Mouse (Mus musculus): ENCODE measurements around the gene Rgl1.

The Rgl1 gene

DNA sequence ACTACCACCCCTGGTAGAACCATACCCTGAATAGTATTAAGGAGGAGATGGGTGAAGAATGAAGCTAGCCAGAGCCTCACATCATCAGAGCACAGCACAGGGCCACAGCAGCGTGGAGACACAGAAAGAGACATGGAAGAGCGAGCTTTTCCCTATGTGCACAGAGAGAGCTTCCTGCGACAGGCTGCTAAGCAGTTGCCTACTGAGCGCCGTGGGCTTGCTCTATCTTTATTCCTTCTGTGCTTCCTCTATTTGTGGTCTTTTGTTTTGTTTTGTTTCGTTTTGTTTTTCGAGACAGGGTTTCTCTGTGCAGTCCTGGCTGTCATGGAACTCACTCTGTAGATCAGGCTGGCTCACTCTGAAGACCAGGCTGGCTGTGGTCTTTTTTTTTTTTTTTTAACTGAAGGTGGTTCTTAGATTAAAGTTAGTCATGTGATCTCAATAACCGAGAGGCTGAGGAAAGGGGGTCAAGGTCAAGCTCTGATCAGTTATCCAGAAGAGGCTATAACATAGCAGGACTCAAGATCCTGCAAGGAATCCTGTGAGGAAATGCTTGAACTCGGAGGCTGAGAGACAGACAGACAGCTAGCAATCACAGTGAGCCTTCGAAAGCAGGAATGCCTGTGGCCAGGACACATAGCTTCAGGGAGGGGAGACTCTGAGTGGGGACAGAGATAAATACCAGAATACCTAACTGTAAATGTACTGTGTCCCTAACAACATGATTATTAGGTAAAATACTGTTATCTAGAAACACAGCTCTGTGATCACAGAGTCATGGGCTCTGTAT, 150.0 kb downstream of the Rgl1 start:
- in situ Hi-C loops (cut with MboI, MseI): no loop called here

- in situ Hi-C loops (cut with MboI, MseI): no loop called here
These were observed 151.3 kb downstream of the Rgl1 start for GRCm38 (mm10) chr1:152614743-152615380.

DNA sequence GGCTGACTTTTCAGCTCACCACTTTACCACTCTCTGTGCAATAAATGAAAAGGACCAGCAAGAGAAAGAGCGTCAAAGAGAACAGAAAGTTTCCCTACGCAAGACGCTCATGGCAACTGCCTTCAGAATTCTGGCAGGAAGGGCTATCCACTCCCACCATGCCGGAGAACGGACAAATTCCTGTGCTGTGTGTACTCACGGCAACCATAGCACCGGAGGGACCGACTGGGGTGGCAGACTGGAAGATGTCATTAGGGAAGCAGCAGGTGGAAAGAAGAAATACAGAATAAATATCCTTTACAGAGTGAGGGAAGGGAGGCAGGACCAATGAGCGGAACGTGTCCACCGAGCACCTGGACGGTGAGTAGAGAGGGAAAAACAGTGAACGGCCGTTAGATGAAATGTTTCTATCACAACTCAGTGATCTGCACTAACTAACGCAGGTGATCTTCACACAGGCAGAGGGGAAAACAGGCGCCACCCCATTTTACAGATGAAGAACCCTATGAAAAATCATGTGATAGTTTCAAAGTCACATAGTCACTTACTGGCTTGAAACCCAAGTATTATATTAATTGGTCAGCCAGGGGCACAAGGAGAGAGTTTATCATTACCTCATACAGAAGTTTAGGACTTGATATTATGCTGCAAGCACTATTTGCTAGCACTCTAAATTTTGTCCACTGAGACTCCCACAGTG, 152.8 kb downstream of the Rgl1 start:
- in situ Hi-C loops (cut with MboI, MseI): no loop called here

DNA sequence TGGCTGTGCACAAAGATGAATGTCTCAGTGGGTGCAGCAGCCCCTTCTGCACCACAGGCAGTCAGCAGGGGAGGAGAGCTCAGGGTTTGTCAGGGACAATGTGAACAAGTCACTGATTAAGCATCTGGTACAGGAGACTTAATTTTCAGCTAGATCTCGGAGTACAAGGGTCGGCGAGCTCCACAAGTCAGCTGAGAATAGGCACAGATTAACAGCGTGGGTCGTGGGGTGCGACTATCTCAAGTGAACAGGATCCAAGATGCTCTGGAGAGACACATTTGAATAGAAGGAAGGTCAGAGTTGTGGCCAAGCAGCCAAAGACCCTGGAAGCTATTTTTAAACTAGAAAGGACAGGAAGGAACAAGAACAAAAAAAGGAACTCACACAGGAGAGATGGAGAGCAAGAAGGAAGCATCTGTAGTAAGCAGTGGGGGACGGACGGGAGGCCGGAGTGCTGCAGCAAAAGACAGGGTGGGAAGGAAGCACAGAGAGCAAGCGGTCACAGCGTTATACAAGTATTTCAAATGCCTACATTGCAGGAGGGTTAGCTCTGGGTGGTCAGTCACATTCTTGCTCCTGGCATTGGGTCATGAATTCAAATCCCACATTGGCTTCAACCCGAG, 153.5 kb downstream of the Rgl1 start:
- in situ Hi-C loops (cut with MboI, MseI): no loop called here

DNA sequence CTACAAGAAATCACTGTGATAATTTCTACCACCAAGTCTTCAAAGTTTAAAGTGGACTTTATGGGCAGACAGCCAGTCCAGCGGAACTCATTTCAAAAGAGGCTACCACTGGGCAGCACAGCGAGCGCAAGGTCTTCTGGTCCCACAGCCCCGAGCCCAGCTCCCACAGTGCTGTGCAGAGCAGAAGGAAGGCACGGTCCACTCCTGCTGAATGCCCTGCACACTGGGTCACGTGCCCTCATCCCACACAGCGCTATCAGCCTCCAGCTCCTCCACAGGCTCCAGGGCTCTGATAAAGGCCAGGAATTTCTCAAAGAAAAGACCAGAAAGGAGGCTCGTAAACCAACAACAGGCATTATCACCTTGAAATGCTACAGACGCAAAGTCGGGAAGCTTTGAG, 156.6 kb downstream of the Rgl1 start:
- in situ Hi-C loops (cut with MboI, MseI): no loop called here

DNA sequence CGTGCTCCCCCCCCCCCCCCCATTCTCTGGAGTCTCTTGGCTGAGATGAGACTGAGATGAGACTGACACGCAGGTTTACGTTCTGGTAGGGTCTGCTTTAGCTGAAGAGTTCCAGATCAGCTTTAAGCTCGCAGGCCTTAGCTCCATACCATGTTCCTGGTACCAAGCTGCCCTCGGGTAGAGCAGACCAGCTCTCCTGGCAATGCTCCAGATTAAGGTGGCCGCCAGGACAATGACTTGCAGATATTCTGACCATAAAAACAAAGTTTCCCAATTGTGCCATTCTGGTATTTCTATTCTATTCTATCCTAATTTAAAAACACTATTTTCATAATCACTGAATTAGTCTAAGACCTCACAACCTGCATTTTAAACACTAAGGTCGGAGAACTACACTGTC, 157.1 kb downstream of the Rgl1 start:
- in situ Hi-C loops (cut with MboI, MseI): no loop called here

DNA sequence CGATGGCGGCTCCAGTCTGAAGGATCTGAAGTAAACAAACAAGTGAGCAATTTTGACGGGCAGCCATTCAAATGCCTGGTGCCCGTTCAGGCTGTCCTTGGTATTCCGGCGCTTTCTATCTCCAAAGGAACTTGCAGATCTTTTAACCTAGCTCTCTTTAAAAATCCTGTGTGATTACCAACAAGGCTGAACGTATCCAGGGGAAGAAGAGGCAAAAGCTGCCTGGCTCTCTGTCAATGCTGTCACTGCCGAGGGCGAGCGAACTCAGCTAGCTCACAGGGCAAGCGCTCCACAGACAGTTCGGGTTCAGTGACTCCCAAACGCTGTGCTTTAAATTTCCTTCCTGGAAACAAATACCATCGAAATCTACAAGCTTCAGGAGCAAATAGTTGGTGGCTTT, 158.4 kb downstream of the Rgl1 start:
- in situ Hi-C loops (cut with MboI, MseI): no loop called here

DNA sequence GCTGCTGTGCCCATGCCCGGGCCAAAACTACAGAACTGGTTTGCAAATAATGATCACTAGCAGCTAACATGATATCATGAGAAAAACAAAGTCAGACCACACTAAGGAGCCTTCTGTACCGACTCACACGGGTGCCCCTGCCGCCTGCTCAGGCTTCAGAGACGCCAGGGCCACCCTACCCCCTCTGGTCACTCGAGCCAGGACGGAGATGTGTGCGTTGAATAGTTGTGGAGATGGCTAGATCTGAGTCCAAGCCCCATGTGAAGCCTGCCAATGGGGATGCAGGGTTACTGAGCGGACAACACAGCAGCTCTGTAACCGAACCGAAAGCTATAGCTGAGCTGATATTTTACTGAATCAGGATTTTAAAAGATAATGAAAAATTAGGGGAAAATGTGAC, 159.4 kb downstream of the Rgl1 start:
- in situ Hi-C loops (cut with MboI, MseI): no loop called here

DNA sequence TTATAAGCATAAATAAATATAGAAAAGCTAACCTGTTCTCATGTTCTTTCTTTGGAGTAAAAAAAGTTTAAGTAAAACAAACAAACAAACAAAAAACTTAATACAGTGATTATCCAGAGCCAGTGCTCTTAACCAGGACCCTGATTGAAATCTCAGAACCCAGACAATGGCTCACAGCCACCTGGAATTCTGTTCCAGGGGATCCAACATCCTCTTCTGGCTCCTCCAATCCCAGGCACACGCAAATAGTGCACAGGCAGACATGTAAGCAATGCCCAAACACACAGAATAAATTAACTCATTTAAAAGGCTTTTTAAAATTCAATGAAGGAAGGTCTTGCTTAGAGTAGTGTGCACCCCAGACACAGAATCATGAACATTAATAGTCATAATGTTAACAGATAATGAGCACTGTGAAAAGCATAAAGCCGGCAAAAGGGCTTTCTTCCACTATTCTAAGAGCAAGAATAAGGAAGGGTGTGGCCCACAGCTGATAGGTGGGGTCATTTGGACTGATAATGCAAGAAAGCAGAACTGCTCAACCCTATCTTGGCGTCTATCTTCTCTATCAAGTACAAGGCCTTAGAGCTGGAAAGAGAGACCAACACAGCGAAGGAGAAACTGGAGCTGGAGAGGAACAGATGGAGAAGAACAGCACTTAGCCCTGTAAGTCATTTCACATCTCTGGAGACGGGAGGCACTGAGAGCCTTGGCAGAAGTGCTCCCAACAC, 160.1 kb downstream of the Rgl1 start:
- in situ Hi-C loops (cut with MboI, MseI): no loop called here

DNA sequence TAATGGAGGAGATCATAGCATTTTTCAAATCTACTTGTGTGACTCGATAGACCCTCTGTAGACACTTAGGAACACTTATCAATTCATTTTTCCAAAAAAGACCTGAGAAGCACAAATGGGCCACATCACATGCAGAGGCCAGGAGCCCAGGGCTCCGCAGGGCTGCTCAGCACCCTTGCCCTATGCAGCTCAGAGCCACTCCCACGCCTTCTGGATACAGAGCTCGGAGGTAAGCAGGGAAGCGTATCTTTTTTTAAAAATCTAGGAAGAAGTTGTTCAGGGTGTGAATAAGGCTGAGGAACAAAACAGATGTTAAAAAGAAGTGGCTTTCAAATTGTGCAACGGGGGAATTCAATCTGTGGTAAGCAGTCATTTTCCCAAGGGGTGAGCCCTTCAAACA, 162.0 kb downstream of the Rgl1 start:
- in situ Hi-C loops (cut with MboI, MseI): no loop called here

- in situ Hi-C loops (cut with MboI, MseI): no loop called here
These were observed 162.5 kb downstream of the Rgl1 start for GRCm38 (mm10) chr1:152603628-152604027.

GRCm38 (mm10) chr1:152600494-152600893, 165.7 kb downstream of the Rgl1 start:
- in situ Hi-C loops (cut with MboI, MseI): no loop called here

GRCm38 (mm10) chr1:152599347-152599746, 166.8 kb downstream of the Rgl1 start:
- in situ Hi-C loops (cut with MboI, MseI): no loop called here

DNA sequence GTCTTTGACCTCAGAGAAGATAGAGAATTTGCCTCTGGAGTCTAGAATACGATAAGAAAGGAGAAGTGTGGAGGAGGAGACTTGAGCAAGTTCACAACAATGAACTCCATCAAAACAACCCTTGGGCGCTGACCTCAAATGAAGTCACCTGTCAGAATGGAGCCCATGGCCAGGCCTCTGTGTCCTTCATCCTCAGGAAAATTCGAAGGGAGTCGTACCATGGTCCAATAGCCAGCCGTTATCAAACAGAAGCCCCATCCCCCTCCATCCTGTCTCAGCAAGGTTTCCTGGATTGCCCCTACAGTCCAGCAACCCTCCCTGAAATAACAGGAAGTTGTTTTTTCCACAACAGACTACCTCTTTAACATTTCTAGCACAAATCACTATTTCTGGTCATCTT, 171.5 kb downstream of the Rgl1 start:
- in situ Hi-C loops (cut with MboI, MseI): no loop called here

GRCm38 (mm10) chr1:152593831-152594549, 172.2 kb downstream of the Rgl1 start:
- in situ Hi-C loops (cut with MboI, MseI): no loop called here

GRCm38 (mm10) chr1:152593382-152593781, 172.8 kb downstream of the Rgl1 start:
- in situ Hi-C loops (cut with MboI, MseI): no loop called here

DNA sequence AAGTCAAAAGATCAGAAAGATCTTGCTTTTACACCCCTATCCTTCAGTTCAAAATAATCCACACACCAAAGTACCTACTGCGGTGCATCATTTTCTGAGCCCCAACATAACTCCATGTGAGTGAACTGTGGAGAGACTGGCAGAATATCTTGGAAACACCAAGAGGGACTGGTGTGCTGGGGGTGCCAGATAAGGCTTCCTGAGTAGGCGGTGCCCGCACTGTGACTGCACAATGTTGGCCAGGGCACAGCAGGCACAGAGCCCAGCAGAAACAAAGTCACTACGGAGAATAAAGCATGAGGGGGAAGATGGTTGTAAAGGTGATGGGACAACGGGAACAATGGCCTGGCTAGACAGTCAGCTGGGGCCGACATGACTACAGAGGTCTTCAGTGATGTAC, 173.5 kb downstream of the Rgl1 start:
- in situ Hi-C loops (cut with MboI, MseI): no loop called here

- in situ Hi-C loops (cut with MboI, MseI): no loop called here
These were observed 174.2 kb downstream of the Rgl1 start for GRCm38 (mm10) chr1:152591746-152592498.

- in situ Hi-C loops (cut with MboI, MseI): no loop called here
These were observed 175.8 kb downstream of the Rgl1 start for GRCm38 (mm10) chr1:152590321-152590720.

DNA sequence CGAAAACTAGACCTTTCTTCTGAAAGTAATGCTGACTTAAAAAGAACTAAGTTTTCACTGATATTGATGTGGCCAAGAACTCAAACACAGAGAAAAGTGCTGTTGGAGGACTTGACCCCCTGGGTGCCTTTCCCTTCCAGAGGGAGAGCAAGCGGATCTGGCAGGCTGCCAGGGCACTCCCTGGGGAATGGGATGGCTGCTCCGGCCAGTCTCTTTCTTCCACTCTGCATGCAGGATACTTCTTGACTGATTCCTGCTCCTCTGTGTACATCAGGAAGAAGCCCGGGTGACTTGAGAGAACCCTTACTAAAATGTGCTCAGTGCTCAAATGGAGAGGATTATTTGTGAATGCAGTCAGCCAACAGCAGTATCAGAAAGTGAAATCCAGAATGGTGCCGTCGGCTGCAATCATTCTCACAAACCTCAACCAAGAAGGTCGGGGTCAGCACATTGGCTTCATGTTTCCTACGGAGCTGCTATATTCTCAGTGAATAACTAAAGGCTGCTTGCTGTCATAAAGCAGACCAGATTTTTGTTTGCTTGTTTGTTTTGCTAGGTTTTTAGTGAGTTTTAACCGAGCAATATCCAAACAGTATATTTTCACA, 176.7 kb downstream of the Rgl1 start:
- in situ Hi-C loops (cut with MboI, MseI): no loop called here
